Mouse (Mus musculus) G1E (cell line): Measurements from ENCODE around the gene Adamts6. TPM values are rescaled to one million over a fixed set of nuclear protein-coding genes. Genes with fewer than 3 reads are reported as not detected.

ENCODE experiments used
- ATAC-seq: 2 replicates; pipeline ENCODE4 v1.8.0; 2016; ENCODE audit warnings: mild to moderate bottlenecking; ENCODE audit not compliant: insufficient number of reproducible peaks, poor library complexity, low FRiP score, severe bottlenecking; ENCODE audit errors: extremely low read depth
- DNase-seq: peaks from one replicate; pipeline ENCODE4 v3.0.0; 2012; ENCODE audit warnings: low spot score
- H3K27me3 ChIP-seq: 2 replicates; pipeline ENCODE4 v1.6.1; 2012; ENCODE audit warnings: mild to moderate bottlenecking, low read length, inconsistent platforms; ENCODE audit not compliant: insufficient read depth
- H3K36me3 ChIP-seq: replicated peaks from 2 replicates; pipeline ENCODE3; 2012; ENCODE audit warnings: mild to moderate bottlenecking, inconsistent platforms
- H3K4me1 ChIP-seq: 2 replicates; pipeline ENCODE4 v1.6.1; 2012; ENCODE audit warnings: low read depth, low read length, inconsistent platforms, mixed read lengths; ENCODE audit not compliant: insufficient read depth
- H3K4me3 ChIP-seq: 2 replicates; pipeline ENCODE4 v1.5.1; 2012; ENCODE audit warnings: low read depth, mild to moderate bottlenecking, inconsistent platforms, low read length, moderate library complexity, mixed read lengths
- H3K9me3 ChIP-seq: replicated peaks from 2 replicates; pipeline ENCODE4 v1.6.1; 2012; ENCODE audit warnings: inconsistent platforms
- CTCF ChIP-seq: IDR thresholded peaks from 2 replicates; pipeline ENCODE4 v1.5.1; 2012; ENCODE audit warnings: low read depth, low read length, inconsistent platforms, mixed read lengths
- GATA1 ChIP-seq: IDR thresholded peaks from 2 replicates; pipeline ENCODE4 v1.6.1; 2012; ENCODE audit warnings: borderline replicate concordance, low read length, inconsistent platforms, mixed read lengths
- GATA2 ChIP-seq: IDR thresholded peaks from 2 replicates; pipeline ENCODE4 v1.6.1; 2012; ENCODE audit warnings: low read depth, low read length, inconsistent platforms, borderline replicate concordance
- POLR2AphosphoS5 ChIP-seq: IDR thresholded peaks from 2 replicates; pipeline ENCODE4 v1.6.1; 2012; ENCODE audit warnings: low read depth, low read length, inconsistent platforms; ENCODE audit not compliant: insufficient replicate concordance
- TAL1 ChIP-seq: conservative IDR thresholded peaks from 2 replicates; pipeline ENCODE4 v1.6.1; 2012; ENCODE audit warnings: low read depth, low read length, inconsistent platforms, mixed read lengths
- polyA plus RNA-seq: library from polyadenylated mRNA; stranded (reverse); fragments of >175 nt; gene quantifications from 2 replicates; pipeline ENCODE4 v1.2.3, GENCODE M21; 2012
- total RNA-seq, 2 experiments: library from RNA; stranded (forward) in 1 of 2; stranded (reverse) in 1 of 2; fragments of 200-1000 nt in 1 of 2; fragments of >200 nt in 1 of 2; fragmentation: Nextera tagmentation in 1 of 2; gene quantifications; 2 replicates each; pipeline ENCODE4 v1.2.3; 2014 to 2017

The Adamts6 gene
- total and polyA plus RNA-seq, 3 experiments: 0.26 to 12.5 (median 11.8) TPM

GRCm38 (mm10) chr13:104519006-104519695, 231.5 kb downstream of the Adamts6 start:
- no peak for DNase-seq
- ATAC-seq: no peak
- no peaks in the 10 kb centered on the region; the same call in 1 of the 2 replicates for H3K27me3 ChIP-seq
- peaks cover 5% of the 10 kb centered on the region; the same call in 1 of the 2 replicates for H3K4me1 ChIP-seq
- no peak overlapping the region for H3K4me3 ChIP-seq
- H3K36me3 ChIP-seq: no peaks in the 10 kb centered on the region
- H3K9me3 ChIP-seq: no peaks in the 10 kb centered on the region
- TF ChIP-seq CTCF (no peak), GATA2 (no peak), GATA1 (no peak), TAL1 (no peak)

GRCm38 (mm10) chr13:104519981-104520380, 232.3 kb downstream of the Adamts6 start:
- ATAC-seq: no peak
- Histone ChIP-seq H3K27me3 (no peaks in the 10 kb centered on the region; the same call in 1 of the 2 replicates), H3K4me1 (peaks cover 5% of the 10 kb centered on the region; the same call in 1 of the 2 replicates), H3K4me3 (no peak overlapping the region), H3K9me3 (no peaks in the 10 kb centered on the region), H3K36me3 (no peaks in the 10 kb centered on the region)
- TF ChIP-seq POLR2AphosphoS5 (no peak), TAL1 (no peak), GATA1 (no peak), GATA2 (no peak), CTCF (no peak)
- no peak for DNase-seq

DNA sequence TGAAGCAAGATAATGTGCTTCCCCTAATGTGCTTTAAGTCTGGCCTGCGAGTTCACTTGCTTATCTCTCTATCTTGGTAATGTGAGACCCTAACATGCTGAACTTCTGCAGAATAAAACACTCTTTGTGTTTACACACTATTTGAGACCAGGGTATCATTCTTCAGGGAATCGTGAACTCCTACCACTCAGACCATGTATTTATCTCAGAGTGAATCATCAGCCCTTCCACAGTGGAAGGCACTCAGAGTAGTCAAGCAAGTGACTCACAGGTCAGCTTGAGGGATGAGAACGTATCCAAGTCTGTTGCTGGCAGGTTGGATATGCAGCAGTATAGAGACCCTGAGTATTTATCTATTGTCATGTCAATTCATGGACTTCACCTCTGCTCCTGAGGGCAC, 232.8 kb downstream of the Adamts6 start:
- TF ChIP-seq GATA1: no peak
- no peak for TF ChIP-seq CTCF
- TF ChIP-seq GATA2: no peak
- TF ChIP-seq POLR2AphosphoS5: no peak
- no peak for TF ChIP-seq TAL1
- no peak for ATAC-seq
- DNase-seq: no peak

DNA sequence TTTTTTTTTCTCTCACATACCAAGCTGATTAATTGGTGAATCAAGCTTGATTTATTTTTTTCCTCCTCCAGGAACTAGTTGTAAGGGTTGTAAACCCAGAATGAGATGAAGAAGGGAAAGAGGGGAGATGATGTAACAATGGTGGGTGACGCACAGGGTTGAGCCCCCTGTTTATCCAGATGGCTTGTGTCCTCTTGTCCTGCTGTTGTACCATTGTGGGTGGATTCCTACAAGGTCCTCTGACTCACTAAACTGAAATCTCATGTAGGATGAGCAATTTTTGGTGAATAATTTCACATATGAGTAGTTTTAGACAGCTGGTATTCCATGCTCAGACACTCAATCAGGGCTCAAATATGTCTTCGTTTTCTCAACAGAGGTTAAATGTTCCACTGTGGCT, 233.9 kb downstream of the Adamts6 start:
- TF ChIP-seq CTCF: no peak
- TF ChIP-seq GATA1: no peak
- no peak for TF ChIP-seq TAL1
- TF ChIP-seq POLR2AphosphoS5: no peak
- TF ChIP-seq GATA2: no peak
- Histone ChIP-seq H3K4me1 (peaks cover 5% of the 10 kb centered on the region; the same call in 1 of the 2 replicates), H3K27me3 (no peaks in the 10 kb centered on the region; the same call in 1 of the 2 replicates), H3K4me3 (no peak overlapping the region), H3K9me3 (no peaks in the 10 kb centered on the region), H3K36me3 (no peaks in the 10 kb centered on the region)
- ATAC-seq (no peak), DNase-seq (no peak)

More for the DNA sequence above, 232.8 kb downstream of the Adamts6 start:
- no peak overlapping the region for H3K4me3 ChIP-seq
- H3K27me3 ChIP-seq: no peaks in the 10 kb centered on the region; the same call in 1 of the 2 replicates
- no peaks in the 10 kb centered on the region for H3K36me3 ChIP-seq
- peaks cover 5% of the 10 kb centered on the region; the same call in 1 of the 2 replicates for H3K4me1 ChIP-seq
- no peaks in the 10 kb centered on the region for H3K9me3 ChIP-seq

DNA sequence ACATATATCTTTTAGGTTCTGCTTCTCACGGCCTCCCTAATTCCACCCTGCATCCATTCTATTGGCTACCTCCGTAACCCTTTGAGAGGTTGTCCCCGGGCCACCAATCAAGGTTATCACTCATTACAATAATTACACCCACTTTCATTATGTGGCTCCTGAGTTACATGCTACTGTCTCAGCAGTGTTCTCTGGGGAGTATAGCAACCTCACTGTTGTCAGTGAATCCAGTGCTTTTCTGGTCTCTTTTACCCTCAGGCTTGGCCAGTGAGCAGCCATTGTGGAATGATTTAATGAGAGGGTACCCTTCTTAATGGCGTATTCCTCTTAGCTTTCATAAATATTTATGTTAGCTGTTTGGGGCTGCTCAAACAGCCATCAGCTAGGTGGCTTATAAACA, 238.0 kb downstream of the Adamts6 start:
- TF ChIP-seq CTCF (no peak), POLR2AphosphoS5 (no peak), GATA2 (no peak), TAL1 (no peak), GATA1 (no peak)
- H3K4me1 ChIP-seq: no peaks in the 10 kb centered on the region
- no peaks in the 10 kb centered on the region for H3K36me3 ChIP-seq
- H3K9me3 ChIP-seq: no peaks in the 10 kb centered on the region
- DNase-seq: no peak
- no peak overlapping the region for H3K4me3 ChIP-seq
- ATAC-seq: no peak
- H3K27me3 ChIP-seq: no peaks in the 10 kb centered on the region

GRCm38 (mm10) chr13:104529238-104529637, 241.6 kb downstream of the Adamts6 start:
- Histone ChIP-seq H3K4me3 (no peak overlapping the region), H3K27me3 (peaks cover 2% of the 10 kb centered on the region; the same call in 1 of the 2 replicates), H3K4me1 (no peaks in the 10 kb centered on the region), H3K9me3 (no peaks in the 10 kb centered on the region), H3K36me3 (no peaks in the 10 kb centered on the region)
- DNase-seq: no peak
- TF ChIP-seq TAL1 (no peak), GATA2 (no peak), GATA1 (no peak), POLR2AphosphoS5 (no peak), CTCF (no peak)
- no peak for ATAC-seq
